Mouse (Mus musculus) limb, embryonic 12.5 days (tissue): ENCODE measurements around the gene Art2b. TPM values are rescaled to one million over a fixed set of nuclear protein-coding genes. Genes with fewer than 3 reads are reported as not detected.
"Not testable (repeated sequence)": the region's sequence is repeated elsewhere in the genome, so short reads cannot be mapped to it uniquely, and the experiment has no call there.

ENCODE experiments used
- ATAC-seq: fragments of 200-750 bp; cut with Nextera tagmentation; 2 replicates; pipeline ENCODE4 v1.8.0; 2017; ENCODE audit warnings: low read depth, moderate TSS enrichment; ENCODE audit not compliant: insufficient number of reproducible peaks, insufficient read depth, low FRiP score, low TSS enrichment
- H3K27ac ChIP-seq: fragments of 300-500 bp; sonication (generic); 2 replicates; pipeline ENCODE4 v1.5.1; 2016; ENCODE audit warnings: mild to moderate bottlenecking, moderate library complexity
- H3K27me3 ChIP-seq: fragments of 300-500 bp; sonication (generic); 2 replicates; pipeline ENCODE4 v1.6.1; 2016; ENCODE audit warnings: mild to moderate bottlenecking, moderate library complexity
- H3K36me3 ChIP-seq: fragments of 300-500 bp; sonication (generic); 2 replicates; pipeline ENCODE4 v1.6.1; 2016; ENCODE audit warnings: mild to moderate bottlenecking, moderate library complexity
- H3K4me1 ChIP-seq: fragments of 300-500 bp; sonication (generic); replicated peaks from 2 replicates; pipeline ENCODE4 v1.6.1; 2016
- H3K4me2 ChIP-seq: fragments of 300-500 bp; sonication (generic); 2 replicates; pipeline ENCODE4 v1.6.1; 2016; ENCODE audit warnings: mild to moderate bottlenecking, moderate library complexity
- H3K4me3 ChIP-seq: fragments of 300-500 bp; sonication (generic); replicated peaks from 2 replicates; pipeline ENCODE4 v1.5.1; 2016; ENCODE audit warnings: mild to moderate bottlenecking
- H3K9ac ChIP-seq: fragments of 300-500 bp; sonication (generic); replicated peaks from 2 replicates; pipeline ENCODE4 v1.6.1; 2016; ENCODE audit warnings: mild to moderate bottlenecking, moderate library complexity
- H3K9me3 ChIP-seq: fragments of 300-500 bp; sonication (generic); 2 replicates; pipeline ENCODE4 v1.6.1; 2016; ENCODE audit warnings: mild to moderate bottlenecking, moderate library complexity
- WGBS: fragments of 180-500 bp; shearing (Covaris S2); methylation state at CpG from one replicate; pipeline ENCODE4 v1.1.7; 2016; 5-methylcytosine and 5-hydroxymethylcytosine counted together
- polyA plus RNA-seq: library from polyadenylated mRNA; unstranded; fragments of >200 nt; fragmentation: Nextera tagmentation; extraction: Ambion mirVana; gene quantifications from 2 replicates; pipeline ENCODE4 v1.2.1, GENCODE M21; 2016

The Art2b gene
- not detected in 2 replicates for polyA plus RNA-seq

DNA sequence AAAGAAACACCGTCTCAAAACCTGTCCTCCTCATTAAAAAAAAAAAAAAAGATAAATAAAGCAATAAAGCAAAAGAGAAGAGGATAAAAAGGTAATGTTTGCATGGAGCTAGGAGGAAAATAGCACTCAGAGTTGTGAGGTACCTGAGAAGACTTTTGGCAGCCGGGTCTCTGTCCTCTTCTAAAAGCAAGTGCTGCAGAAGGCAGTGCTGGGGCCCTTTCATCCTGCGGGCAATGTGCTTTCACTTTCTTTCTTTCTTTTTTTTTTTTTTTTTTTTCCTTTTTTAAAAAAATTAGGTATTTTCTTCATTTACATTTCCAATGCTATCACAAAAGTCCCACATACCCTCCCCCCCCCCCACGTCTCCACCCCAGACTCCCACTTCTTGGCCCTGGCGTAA, at the start of gene Art2b:
TSS of gene Art2b (minus strand) at position 193 of the 400 bp plus-strand sequence.
- no peak within 1 kb of the TSS for H3K9ac ChIP-seq
- no peaks in the 10 kb centered on the region for H3K36me3 ChIP-seq
- H3K9me3 ChIP-seq = no peaks in the 10 kb centered on the region
- no peaks in the 10 kb centered on the region for H3K4me1 ChIP-seq
- H3K4me3 ChIP-seq = no peak within 1 kb of the TSS
- no peak for ATAC-seq
- no peaks in the 10 kb centered on the region for H3K27me3 ChIP-seq
- 81% methylated on average over 5 of the region's 5 CpGs for WGBS
- H3K27ac ChIP-seq = no peak within 1 kb of the TSS
- H3K4me2 ChIP-seq = no peak within 1 kb of the TSS

DNA sequence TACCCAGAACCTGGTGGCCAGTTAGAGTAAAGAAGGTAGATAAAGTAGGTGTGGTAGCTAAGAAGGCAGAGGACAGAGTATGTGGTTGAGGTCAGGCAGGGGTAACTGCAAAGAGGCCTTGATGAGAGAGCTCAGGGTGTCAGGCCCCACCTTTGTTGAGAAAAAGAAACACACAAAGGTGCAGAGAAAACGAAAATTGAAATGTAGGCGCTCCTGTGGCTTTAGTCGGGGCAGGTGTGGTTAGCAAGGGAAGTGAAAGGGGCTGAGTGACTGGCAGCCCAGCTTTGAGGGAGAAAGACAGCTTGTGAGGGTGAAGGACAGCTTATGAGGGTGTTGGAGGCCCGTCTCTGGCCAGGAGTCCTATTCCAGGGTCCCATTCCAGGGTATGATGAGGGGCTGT, 49.1 kb upstream of the Art2b start:
- Histone ChIP-seq H3K4me1 (no peaks in the 10 kb centered on the region), H3K4me3 (no peak overlapping the region), H3K36me3 (no peaks in the 10 kb centered on the region), H3K27me3 (peaks cover 1% of the 10 kb centered on the region; the same call in 1 of the 2 replicates), H3K9me3 (peaks cover 3% of the 10 kb centered on the region; the same call in 1 of the 2 replicates), H3K9ac (no peak overlapping the region), H3K27ac (no peak overlapping the region), H3K4me2 (no peak overlapping the region)
- 88% methylated on average over 4 of the region's 4 CpGs for WGBS
- ATAC-seq = no peak

DNA sequence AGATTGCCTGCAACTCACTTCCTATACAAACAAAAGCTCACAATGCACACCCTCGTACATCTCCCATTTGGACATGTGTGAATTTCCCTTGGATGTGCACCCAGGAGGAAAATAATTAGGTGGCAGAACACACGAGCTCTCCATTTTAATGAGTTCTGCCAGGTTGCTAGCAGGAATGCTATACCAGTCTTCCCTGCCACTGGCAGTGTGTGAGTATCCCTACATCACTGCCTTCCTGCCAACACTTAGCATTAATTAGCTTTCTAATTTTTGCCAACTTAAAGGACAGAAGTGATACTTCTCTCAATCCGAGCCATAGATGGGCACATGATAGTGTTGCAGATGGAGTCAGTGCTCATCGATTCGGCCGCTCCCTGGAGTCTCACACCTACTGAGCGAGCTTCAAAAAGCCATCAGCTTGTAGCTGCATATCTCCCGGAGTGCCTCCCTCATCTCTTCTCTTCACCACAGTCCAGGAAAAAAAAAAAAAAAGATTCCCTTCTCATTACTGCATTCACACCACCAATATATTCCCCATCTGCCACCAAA, 48.3 kb upstream of the Art2b start:
- peaks cover 3% of the 10 kb centered on the region; the same call in 1 of the 2 replicates for H3K9me3 ChIP-seq
- H3K4me1 ChIP-seq = no peaks in the 10 kb centered on the region
- no peaks in the 10 kb centered on the region for H3K27me3 ChIP-seq
- no peak overlapping the region for H3K4me2 ChIP-seq
- H3K27ac ChIP-seq = no peak overlapping the region
- WGBS = 77% methylated on average over 8 of the region's 8 CpGs
- no peak overlapping the region for H3K9ac ChIP-seq
- no peak for ATAC-seq
- H3K4me3 ChIP-seq = no peak overlapping the region
- H3K36me3 ChIP-seq = no peaks in the 10 kb centered on the region

DNA sequence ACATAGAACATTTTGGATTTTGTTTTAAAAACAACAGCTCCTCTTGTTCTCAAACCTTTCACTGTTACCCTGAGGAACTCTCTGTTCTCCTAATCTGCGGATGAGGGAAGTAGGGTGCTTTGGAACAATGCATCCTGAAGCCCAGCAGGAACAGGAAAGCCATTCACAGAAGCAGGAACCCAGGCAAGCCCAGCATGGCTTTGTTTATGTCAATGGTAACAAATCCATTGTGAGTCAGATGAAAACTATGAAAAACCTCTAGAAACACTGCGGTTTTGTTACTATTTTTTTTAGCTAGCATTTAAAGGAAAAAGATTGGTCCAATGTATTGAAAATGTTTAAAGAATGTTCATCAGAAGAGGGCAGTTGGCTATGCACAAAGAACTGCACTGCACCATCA, 43.1 kb upstream of the Art2b start:
- ATAC-seq = no peak
- Histone ChIP-seq H3K27me3 (no peaks in the 10 kb centered on the region), H3K27ac (no peak overlapping the region), H3K4me1 (no peaks in the 10 kb centered on the region), H3K4me2 (no peak overlapping the region), H3K4me3 (no peak overlapping the region), H3K9ac (no peak overlapping the region), H3K9me3 (peaks cover 3% of the 10 kb centered on the region; the same call in 1 of the 2 replicates), H3K36me3 (no peaks in the 10 kb centered on the region)
- 77% methylated on average over 2 of the region's 2 CpGs for WGBS

DNA sequence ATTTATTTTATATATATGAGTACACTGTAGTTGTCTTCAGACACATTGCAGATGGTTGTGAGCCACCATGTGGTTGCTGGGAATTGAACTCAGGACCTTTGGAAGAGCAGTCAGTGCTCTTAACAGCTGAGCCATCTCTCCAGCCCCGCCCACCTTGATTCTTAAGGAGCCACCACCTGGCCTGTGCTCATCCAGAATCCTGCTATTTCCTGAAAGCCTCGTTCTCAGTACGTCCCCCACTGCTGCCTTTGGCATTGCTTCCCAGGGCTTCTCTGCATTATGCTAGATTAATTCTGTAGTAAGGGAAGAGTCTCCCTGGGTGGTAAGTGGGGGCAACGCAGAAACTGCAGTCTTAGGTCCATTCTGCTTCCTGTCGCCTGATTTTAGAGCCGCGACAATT, 41.8 kb upstream of the Art2b start:
- not testable (repeated sequence) for ATAC-seq, H3K4me1 ChIP-seq, H3K4me2 ChIP-seq, H3K27me3 ChIP-seq, H3K9ac ChIP-seq, H3K36me3 ChIP-seq, H3K4me3 ChIP-seq, H3K9me3 ChIP-seq, H3K27ac ChIP-seq
- 66% methylated on average over 7 of the region's 7 CpGs for WGBS

DNA sequence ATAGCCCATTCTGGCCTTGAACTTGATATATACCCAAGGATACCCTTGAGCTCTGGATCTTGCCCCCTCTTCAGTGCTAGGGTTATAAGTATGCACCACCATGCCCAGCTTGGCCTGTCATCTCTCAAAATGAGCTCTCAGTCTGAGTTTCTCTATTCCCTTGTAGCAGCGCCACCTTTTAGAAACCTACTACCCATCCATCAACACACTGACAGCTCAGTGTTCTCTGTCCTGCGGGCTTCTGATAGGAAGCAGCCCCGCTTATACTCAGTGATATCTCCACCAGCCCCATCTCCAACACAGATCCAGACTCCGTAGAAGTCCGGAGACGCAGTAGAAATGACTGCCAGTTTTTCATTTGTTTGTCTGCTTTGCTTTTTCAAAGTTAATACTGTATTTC, 38.9 kb upstream of the Art2b start:
- H3K9me3 ChIP-seq = no peaks in the 10 kb centered on the region
- 75% methylated on average over 6 of the region's 6 CpGs for WGBS

DNA sequence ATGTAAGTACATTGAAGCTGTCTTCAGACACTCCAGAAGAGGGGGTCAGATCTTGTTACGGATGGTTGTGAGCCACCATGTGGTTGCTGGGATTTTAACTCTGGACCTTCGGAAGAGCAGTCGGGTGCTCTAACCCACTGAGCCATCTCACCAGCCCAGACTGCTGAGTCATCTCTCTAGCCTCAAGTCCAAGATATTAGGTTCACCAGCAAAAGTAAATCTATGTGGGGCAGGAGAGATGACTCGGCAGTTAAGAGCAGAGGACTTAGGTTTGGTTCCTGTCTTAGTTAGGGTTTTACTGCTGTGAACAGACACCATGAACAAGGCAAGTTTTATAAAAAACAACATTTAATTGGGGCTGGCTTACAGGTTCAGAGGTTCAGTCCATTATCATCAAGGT, 36.5 kb upstream of the Art2b start:
- not testable (repeated sequence) for H3K4me2 ChIP-seq, H3K4me3 ChIP-seq, H3K4me1 ChIP-seq, H3K9ac ChIP-seq, H3K36me3 ChIP-seq, H3K27me3 ChIP-seq, H3K27ac ChIP-seq, ATAC-seq, H3K9me3 ChIP-seq
- WGBS = 88% methylated on average over 4 of the region's 4 CpGs

More for the DNA sequence above, 38.9 kb upstream of the Art2b start:
- Histone ChIP-seq H3K4me2 (no peak overlapping the region), H3K27me3 (no peaks in the 10 kb centered on the region), H3K27ac (no peak overlapping the region), H3K4me1 (no peaks in the 10 kb centered on the region), H3K9ac (no peak overlapping the region), H3K4me3 (no peak overlapping the region), H3K36me3 (no peaks in the 10 kb centered on the region)
- ATAC-seq = no peak

DNA sequence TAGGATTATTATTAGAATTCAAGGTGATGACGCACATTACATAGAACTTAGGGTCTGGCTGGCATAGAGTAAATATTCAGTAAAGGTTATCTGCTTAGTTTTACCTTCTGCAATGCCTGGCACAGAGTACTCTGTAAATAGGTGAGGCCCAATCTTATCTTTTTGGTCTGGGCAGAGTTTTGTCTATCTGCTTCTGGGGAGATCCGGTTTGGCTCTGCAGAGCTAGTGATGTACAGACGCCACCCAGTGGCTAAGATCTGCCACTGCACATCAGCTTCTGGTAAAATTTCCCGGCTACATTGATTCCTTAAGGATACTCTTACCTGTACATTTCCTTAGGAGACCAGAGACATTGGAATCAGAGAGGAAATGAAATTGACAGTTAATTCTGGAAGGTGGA, 35.0 kb upstream of the Art2b start:
- H3K9ac ChIP-seq = no peak overlapping the region
- H3K27ac ChIP-seq = no peak overlapping the region
- ATAC-seq = no peak
- no peaks in the 10 kb centered on the region for H3K4me1 ChIP-seq
- H3K9me3 ChIP-seq = no peaks in the 10 kb centered on the region
- no peaks in the 10 kb centered on the region for H3K36me3 ChIP-seq
- H3K4me2 ChIP-seq = no peak overlapping the region
- WGBS = 28% methylated on average over 4 of the region's 4 CpGs
- no peaks in the 10 kb centered on the region for H3K27me3 ChIP-seq
- no peak overlapping the region for H3K4me3 ChIP-seq

DNA sequence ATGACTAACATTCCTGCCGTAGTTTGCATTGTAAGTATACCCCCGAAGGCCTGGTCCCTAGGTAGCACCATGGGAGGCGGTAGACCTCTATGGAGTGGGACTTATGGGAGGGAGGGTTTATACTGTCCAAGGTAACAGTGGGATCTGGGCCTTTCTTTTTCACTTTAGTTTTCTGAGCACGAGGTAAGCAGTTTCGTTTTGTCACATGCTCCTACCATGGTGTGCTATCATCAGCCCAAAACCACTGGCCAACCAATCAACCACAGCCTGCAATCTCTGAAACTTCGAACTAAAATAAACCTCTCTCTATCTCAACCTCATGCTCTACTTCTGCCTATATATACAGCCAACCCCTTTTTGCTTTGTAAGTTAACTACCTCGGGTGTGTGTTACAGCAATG, 32.9 kb upstream of the Art2b start:
- Histone ChIP-seq H3K27me3 (no peaks in the 10 kb centered on the region), H3K4me1 (no peaks in the 10 kb centered on the region), H3K36me3 (no peaks in the 10 kb centered on the region), H3K27ac (no peak overlapping the region), H3K4me3 (no peak overlapping the region), H3K9ac (no peak overlapping the region), H3K4me2 (no peak overlapping the region), H3K9me3 (no peaks in the 10 kb centered on the region)
- 85% methylated on average over 7 of the region's 7 CpGs for WGBS
- ATAC-seq = no peak

DNA sequence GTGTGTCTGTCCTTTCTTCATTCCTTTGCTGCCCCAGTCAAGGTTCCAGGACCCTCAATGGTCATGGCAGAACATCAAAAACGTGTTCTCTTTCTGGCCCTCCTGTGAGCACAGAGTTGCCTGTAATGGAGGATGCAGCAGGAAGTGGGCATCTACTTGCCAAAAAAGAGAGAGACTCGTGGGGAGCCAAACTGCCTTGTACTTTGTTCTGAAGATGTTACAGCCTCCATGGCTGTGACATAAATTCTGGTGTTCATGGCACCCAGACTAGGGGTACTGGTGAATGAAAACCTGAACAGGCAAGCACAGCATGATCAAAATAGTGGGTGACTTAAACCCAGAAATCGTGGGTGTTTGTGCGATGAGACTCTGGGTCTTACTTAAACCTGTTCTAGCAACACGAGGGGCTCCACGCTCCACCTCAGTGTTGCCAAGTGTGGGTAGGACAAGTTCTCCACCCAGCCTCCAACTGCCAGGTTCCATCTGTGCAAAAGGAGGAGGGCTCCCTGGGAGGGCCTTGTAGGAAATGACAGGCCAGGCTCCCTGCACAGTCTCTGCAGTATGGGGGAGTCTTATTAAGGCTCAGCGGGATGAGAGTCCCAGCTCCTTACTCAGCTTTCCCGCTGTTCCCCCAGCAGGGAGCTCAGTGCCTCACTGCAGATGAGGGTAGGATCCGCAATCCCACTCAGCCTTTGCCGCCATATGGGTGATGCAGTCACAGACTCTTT, 32.2 kb upstream of the Art2b start:
- Histone ChIP-seq H3K9ac (no peak overlapping the region), H3K4me3 (no peak overlapping the region), H3K4me1 (no peaks in the 10 kb centered on the region), H3K27ac (no peak overlapping the region), H3K36me3 (no peaks in the 10 kb centered on the region), H3K4me2 (no peak overlapping the region), H3K27me3 (no peaks in the 10 kb centered on the region), H3K9me3 (no peaks in the 10 kb centered on the region)
- 71% methylated on average over 10 of the region's 10 CpGs for WGBS
- ATAC-seq = no peak

DNA sequence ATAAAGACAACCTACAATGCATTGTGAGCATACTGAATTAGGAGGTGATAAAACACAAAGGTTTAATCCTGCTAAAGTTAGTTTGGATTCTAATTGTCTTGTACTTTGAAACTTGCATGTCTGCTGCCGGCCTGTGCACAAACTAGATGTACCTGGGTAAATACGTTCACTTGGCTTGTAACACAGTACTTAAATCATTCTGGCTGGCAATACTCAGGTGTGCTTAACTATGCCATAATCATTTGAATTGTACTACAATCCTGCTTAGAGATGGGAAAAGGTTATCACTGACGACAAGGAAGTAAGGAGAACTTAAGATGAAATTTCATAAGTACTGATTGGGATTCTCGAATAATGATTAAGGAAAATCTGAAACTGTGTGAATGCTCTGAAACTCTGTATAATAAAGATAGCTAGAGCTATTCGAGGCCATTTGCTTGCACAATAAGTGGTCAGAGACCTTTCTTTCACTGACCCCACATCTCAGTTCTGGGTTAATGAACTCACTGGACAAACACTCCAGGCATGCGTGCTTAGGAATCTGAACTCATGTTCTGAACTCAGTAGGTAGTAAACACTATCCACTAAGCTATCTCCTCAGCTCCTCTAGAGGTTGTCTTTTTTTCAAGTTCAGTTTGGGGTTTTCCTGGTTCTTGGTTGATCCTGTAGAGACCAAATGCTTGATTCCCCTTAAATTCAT, 30.9 kb upstream of the Art2b start:
- WGBS = 84% methylated on average over 6 of the region's 6 CpGs
- no peak for ATAC-seq

More for the DNA sequence above, 30.9 kb upstream of the Art2b start:
- Histone ChIP-seq H3K27me3 (no peaks in the 10 kb centered on the region), H3K4me1 (no peaks in the 10 kb centered on the region), H3K9me3 (no peaks in the 10 kb centered on the region), H3K4me3 (no peak overlapping the region), H3K27ac (no peak overlapping the region), H3K9ac (no peak overlapping the region), H3K4me2 (no peak overlapping the region), H3K36me3 (no peaks in the 10 kb centered on the region)
